Mouse (Mus musculus) liver, embryonic 14.5 days (tissue): Measurements from ENCODE around the gene Spata5. TPM values are rescaled to one million over a fixed set of nuclear protein-coding genes. Genes with fewer than 3 reads are reported as not detected.

ENCODE experiments used
- ATAC-seq: fragments of 200-750 bp; cut with Nextera tagmentation; 2 replicates; pipeline ENCODE4 v1.8.0; 2017; ENCODE audit warnings: moderate number of reproducible peaks, mild to moderate bottlenecking, moderate library complexity; ENCODE audit not compliant: insufficient read depth
- DNase-seq, 3 experiments: peaks; one replicate each; pipeline ENCODE4 v3.0.0-alpha.2; 2012 to 2013; ENCODE audit warnings: low read depth in 3 of 3, low spot score in 3 of 3
- H3K27ac ChIP-seq: fragments of 300-500 bp; sonication (generic); 2 replicates; pipeline ENCODE4 v1.5.1; 2014; ENCODE audit warnings: moderate library complexity, mild to moderate bottlenecking, control low read depth, inconsistent platforms
- H3K27me3 ChIP-seq: fragments of 300-500 bp; sonication (generic); 2 replicates; pipeline ENCODE4 v1.6.1; 2014; ENCODE audit warnings: mild to moderate bottlenecking, low read length, moderate library complexity; ENCODE audit not compliant: control insufficient read depth, insufficient read depth
- H3K36me3 ChIP-seq: fragments of 300-500 bp; sonication (generic); replicated peaks from 2 replicates; pipeline ENCODE4 v1.6.1; 2014; ENCODE audit warnings: low read depth; ENCODE audit not compliant: control insufficient read depth, insufficient read depth
- H3K4me1 ChIP-seq, 2 experiments: fragments of 200-500 bp in 1 of 2; fragments of 300-500 bp in 1 of 2; sonication (generic) in 1 of 2; replicated peaks; 2 replicates each; pipeline ENCODE4 v1.6.1; 2012 to 2014; ENCODE audit warnings: antibody characterized with exemption in 1 of 2, inconsistent platforms in 1 of 2, low read length in 1 of 2; ENCODE audit not compliant: control insufficient read depth in 2 of 2, insufficient read depth in 2 of 2
- H3K4me2 ChIP-seq: fragments of 300-500 bp; sonication (generic); 2 replicates; pipeline ENCODE4 v1.6.1; 2014; ENCODE audit warnings: low read depth, mild to moderate bottlenecking, control low read depth, moderate library complexity
- H3K4me3 ChIP-seq, 2 experiments: fragments of 200-500 bp in 1 of 2; fragments of 300-500 bp in 1 of 2; sonication (generic) in 1 of 2; 2 replicates each; pipeline ENCODE4 v1.5.1; 2012 to 2014; ENCODE audit warnings: low read depth in 2 of 2, low read length in 2 of 2, mild to moderate bottlenecking in 2 of 2, control low read depth in 1 of 2, inconsistent platforms in 1 of 2, moderate library complexity in 1 of 2; ENCODE audit not compliant: insufficient read depth in 1 of 2
- H3K9ac ChIP-seq: fragments of 300-500 bp; sonication (generic); replicated peaks from 2 replicates; pipeline ENCODE4 v1.6.1; 2014; ENCODE audit warnings: mild to moderate bottlenecking, control low read depth, moderate library complexity
- H3K9me3 ChIP-seq: fragments of 300-500 bp; sonication (generic); 2 replicates; pipeline ENCODE4 v1.6.1; 2016; ENCODE audit warnings: low read length, mixed read lengths; ENCODE audit not compliant: control insufficient read depth
- CTCF ChIP-seq: IDR thresholded peaks from 2 replicates; pipeline ENCODE4 v1.5.1; 2016; ENCODE audit warnings: antibody characterized with exemption, low read depth, control low read depth
- EP300 ChIP-seq: IDR thresholded peaks from 2 replicates; pipeline ENCODE4 v1.6.1; 2016; ENCODE audit warnings: antibody characterized with exemption, low read depth
- WGBS: fragments of 180-500 bp; shearing (Covaris S2); extraction: QIAGEN DNeasy Blood & Tissue Kit; methylation state at CpG from one replicate; pipeline ENCODE4 v1.1.7; 2014; ENCODE audit not compliant: insufficient replicate concordance; 5-methylcytosine and 5-hydroxymethylcytosine counted together
- polyA plus RNA-seq, 2 experiments: library from polyadenylated mRNA; depleted of rRNA in 1 of 2; stranded (reverse) in 1 of 2; unstranded in 1 of 2; fragments of >200 nt; fragmentation: Nextera tagmentation in 1 of 2; extraction: Ambion mirVana in 1 of 2; gene quantifications; 2 replicates each; pipeline versions ENCODE4 v1.2.1 to v1.2.3; 2012 to 2014

Spata5 gene
- polyA plus RNA-seq, 2 experiments: 6.0 to 22.2 TPM

DNA sequence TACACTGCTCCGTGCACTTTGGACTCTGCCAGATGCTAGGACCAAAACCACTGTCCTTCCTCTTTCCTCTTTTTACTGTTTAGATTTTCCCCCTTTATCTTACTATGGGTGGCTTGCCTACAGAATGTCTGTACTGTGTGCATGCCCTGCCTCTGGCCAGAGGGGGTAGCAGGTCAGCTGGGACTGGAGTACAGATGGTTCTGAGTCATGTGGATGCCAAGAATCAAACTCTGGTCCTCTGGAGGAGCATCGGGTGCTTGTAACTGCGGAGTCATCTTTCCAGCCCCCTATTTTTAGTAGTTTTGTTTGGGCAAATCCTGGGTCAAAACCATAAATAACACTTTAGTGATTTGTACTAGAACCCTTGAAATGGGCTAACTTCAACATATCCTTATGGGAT lies 6.2 kb upstream of the Spata5 start:
- H3K4me2 ChIP-seq: no peak overlapping the region
- WGBS: 72% methylated on average over 3 of the region's 3 CpGs
- no peak for DNase-seq
- TF ChIP-seq EP300 (no peak), CTCF (no peak)
- H3K4me1 ChIP-seq: peaks cover under 1 to 2% of the 10 kb centered on the region in 2 experiments; a peak in 2 of 4 replicates
- H3K27ac ChIP-seq: no peak overlapping the region
- H3K9ac ChIP-seq: no peak overlapping the region
- H3K9me3 ChIP-seq: no peaks in the 10 kb centered on the region
- H3K4me3 ChIP-seq: no peak overlapping the region
- H3K27me3 ChIP-seq: no peaks in the 10 kb centered on the region
- no peak for ATAC-seq
- H3K36me3 ChIP-seq: no peaks in the 10 kb centered on the region

DNA sequence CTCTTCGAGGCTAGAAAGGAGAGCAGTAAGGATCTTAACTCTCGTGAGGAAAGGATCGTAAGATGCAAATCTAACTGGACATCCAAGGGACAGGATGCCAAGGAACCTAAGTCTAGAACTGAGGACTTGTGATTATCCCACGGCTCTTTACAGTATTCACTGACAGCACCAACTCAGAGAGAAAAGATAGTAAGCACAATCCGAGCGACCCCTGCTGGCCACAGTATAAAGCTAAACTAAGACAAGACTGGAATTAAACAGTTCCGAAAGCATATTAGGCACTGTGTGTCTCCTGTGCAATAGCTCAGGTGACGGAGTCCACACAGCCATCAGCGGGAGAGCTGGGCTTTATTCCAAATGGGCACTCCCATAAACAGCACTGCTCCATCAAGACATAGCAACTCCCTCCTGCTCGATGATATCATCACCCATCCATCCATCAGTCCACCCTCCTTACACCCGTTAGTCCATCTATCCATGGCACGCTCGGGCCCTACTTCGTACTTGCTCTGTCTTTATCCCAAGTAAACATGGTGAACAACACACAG lies 5.2 kb upstream of the Spata5 start:
- TF ChIP-seq EP300: no peak
- TF ChIP-seq CTCF: peak; percentile 75
- no peak overlapping the region for H3K9ac ChIP-seq
- H3K36me3 ChIP-seq: no peaks in the 10 kb centered on the region
- peak in 2 of 3 experiments; percentile 28 to 57 for DNase-seq
- no peaks in the 10 kb centered on the region for H3K9me3 ChIP-seq
- no peak overlapping the region for H3K4me3 ChIP-seq
- ATAC-seq: no peak
- H3K27ac ChIP-seq: no peak overlapping the region
- no peaks in the 10 kb centered on the region for H3K27me3 ChIP-seq
- H3K4me2 ChIP-seq: no peak overlapping the region
- 46% methylated on average over 14 of the region's 14 CpGs for WGBS
- peaks cover 5 to 7% of the 10 kb centered on the region in 2 experiments; a peak in 3 of 4 replicates for H3K4me1 ChIP-seq

DNA sequence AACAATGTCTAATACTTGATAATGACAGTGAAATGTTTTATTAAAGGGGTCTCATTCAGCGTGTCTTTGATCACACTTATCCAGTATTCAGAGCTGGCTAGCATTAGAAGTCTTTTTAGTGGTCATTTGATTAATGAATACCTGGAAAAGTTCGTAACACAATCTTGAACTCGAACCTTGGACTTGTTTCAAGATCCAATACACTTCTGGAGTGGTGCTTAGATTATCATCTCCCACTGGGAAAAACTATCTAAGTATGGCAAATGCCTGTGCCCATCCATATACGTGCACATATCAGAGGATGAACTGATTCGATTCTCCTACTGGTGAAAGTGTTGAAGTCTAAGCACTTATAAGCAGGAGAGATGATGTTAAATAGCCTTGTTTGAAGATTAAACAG lies 1.4 kb upstream of the Spata5 start:
- no peak for ATAC-seq
- no peaks in the 10 kb centered on the region for H3K27me3 ChIP-seq
- H3K9me3 ChIP-seq: no peaks in the 10 kb centered on the region
- peak overlapping the region; percentile 62; the same call in 1 of the 2 replicates for H3K9ac ChIP-seq
- DNase-seq: no peak
- H3K4me3 ChIP-seq: peak overlapping the region in 1 of 2 experiments; percentile 63; a peak in 2 of 4 replicates
- TF ChIP-seq CTCF: no peak
- TF ChIP-seq EP300: no peak
- H3K4me1 ChIP-seq: peaks cover 10 to 11% of the 10 kb centered on the region in 2 experiments
- no peaks in the 10 kb centered on the region for H3K36me3 ChIP-seq
- WGBS: 63% methylated on average over 5 of the region's 5 CpGs
- H3K4me2 ChIP-seq: peak overlapping the region; percentile 85
- H3K27ac ChIP-seq: no peak overlapping the region

DNA sequence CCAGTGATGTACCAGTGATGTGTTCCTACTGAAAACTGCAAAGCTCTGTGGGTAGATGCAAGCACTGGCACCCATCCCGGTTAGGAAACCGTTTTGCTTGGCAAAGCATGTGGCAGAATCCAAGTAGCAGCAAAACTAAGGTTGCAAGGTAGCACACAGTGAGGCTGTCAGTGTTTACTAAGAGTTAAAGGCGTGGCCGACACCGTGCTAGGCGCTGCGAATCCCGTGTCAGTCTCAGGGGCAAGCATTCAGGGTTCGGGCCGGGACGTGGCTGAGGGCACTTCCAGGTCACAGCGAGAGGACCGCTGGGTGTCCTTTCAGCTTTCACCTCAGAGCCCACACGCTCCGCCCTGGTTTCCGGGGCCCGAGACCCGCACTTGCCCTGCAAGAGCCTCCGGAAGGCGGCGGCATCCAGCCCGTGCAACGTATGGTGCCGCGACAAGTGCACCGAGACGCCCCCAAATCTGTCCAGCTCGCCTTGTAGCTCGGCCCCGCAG lies 687 bp upstream of the Spata5 start:
- WGBS: under 1% methylated on average over 30 of the region's 30 CpGs
- no peaks in the 10 kb centered on the region for H3K27me3 ChIP-seq
- H3K9me3 ChIP-seq: no peaks in the 10 kb centered on the region
- peak in 1 of 3 experiments; percentile 53 for DNase-seq
- peak overlapping the region; percentile 85 for H3K4me2 ChIP-seq
- H3K9ac ChIP-seq: peak overlapping the region; percentile 62
- H3K4me3 ChIP-seq: peak overlapping the region; percentile 63 to 79
- peak; percentile 50 for TF ChIP-seq CTCF
- TF ChIP-seq EP300: no peak
- H3K27ac ChIP-seq: peak overlapping the region; percentile 14
- ATAC-seq: peak; percentile 38
- peaks cover 10 to 11% of the 10 kb centered on the region in 2 experiments for H3K4me1 ChIP-seq
- H3K36me3 ChIP-seq: no peaks in the 10 kb centered on the region

DNA sequence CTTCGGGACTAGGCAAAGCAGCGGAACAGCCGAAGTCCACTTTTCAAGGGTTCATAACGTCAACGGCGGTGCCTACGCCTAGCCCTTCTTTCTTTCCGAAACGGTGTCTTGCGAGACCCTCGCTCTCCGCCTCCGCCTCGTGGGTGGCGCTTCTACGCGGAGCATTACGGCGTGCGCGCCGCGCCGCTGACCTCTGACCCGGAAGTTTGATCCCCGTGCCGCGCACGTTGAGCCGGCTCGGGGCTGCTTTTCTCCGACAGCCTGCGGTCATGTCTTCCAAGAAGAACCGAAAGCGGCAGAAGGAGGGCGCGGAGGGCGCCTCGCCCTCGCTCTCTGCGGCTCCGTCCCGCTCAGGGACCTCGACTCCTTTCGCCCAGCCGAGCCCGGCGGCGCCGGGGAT lies 376 bp downstream of the Spata5 start, which contains the start of gene Nudt6:
Gene Nudt6, minus strand, starts transcription at position 140 of the 400 bp plus-strand sequence.
- Histone ChIP-seq H3K9ac (peak within 1 kb of the TSS; percentile 86), H3K27ac (peak within 1 kb of the TSS; percentile 83), H3K4me3 (peak within 1 kb of the TSS; percentile 87 to 95), H3K27me3 (no peaks in the 10 kb centered on the region), H3K4me2 (peak within 1 kb of the TSS; percentile 85), H3K4me1 (peaks cover 10 to 11% of the 10 kb centered on the region in 2 experiments), H3K9me3 (no peaks in the 10 kb centered on the region), H3K36me3 (no peaks in the 10 kb centered on the region)
- ATAC-seq (peak; percentile 79), DNase-seq (peak; percentile 77 to 78 (median 78))
- TF ChIP-seq EP300 (0 out of 2 replicates have a peak, but pooled peaks have one; percentile 25), CTCF (0 out of 2 replicates have a peak, but pooled peaks have one; percentile 9)
- WGBS: under 1% methylated on average over 50 of the region's 50 CpGs
